Mouse (Mus musculus): ENCODE data around the gene Npy. TPM values are rescaled to one million over a fixed set of nuclear protein-coding genes. Genes with fewer than 3 reads are reported as not detected.

The Npy gene
- polyA plus RNA-seq, 2 experiments, result 0.09 to 0.25 TPM

DNA sequence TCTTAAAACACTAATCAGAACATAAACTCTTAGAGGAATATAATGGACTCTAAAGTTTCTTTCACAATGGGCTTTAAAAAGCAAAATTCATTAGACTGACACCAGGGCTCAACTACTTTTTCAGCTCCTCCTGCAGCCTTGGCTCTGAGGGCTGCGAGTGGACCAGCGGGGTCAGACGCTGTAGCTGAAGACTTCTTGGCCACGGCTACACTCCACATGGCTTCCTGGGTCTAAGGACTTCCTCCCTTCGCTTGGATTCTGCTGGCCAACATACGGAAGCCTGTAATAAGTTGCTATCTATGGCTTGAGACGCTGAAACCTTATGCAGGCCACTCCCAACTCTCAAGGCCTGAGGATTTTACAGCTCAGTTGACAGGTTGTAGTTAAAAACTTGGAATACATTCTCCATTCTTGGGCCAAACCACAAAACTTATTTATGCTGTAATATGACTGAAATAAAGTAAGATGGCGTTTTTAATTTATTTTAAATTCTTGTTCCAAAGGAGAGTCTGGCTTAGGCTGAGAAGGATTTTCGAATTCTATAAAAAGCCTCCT lies 41.6 kb upstream of the Npy start:
- Histone ChIP-seq H3K27me3 (ENCODE audit: control insufficient read depth, insufficient read depth, low read length) (no peaks in the 10 kb centered on the region), H3K9ac (replicated peaks) (no peak overlapping the region), H3K9me3 (ENCODE audit: control insufficient read depth, low read length) (no peaks in the 10 kb centered on the region), H3K27ac (no peak overlapping the region), H3K36me3 (replicated peaks; ENCODE audit: control insufficient read depth, insufficient read depth, low read depth) (no peaks in the 10 kb centered on the region), H3K4me1 (replicated peaks; ENCODE audit: control insufficient read depth in 2 of 2, insufficient read depth in 2 of 2, low read length in 1 of 2) (no peaks in the 10 kb centered on the region), H3K4me2 (ENCODE audit: low read depth) (no peak overlapping the region), H3K4me3 (ENCODE audit: insufficient read depth in 1 of 2, low read depth in 2 of 2, low read length in 2 of 2) (no peak overlapping the region)
- DNase-seq (ENCODE audit: low read depth in 3 of 3, low spot score in 3 of 3) (no peak), ATAC-seq (ENCODE audit: insufficient read depth) (no peak)
- WGBS (ENCODE audit: insufficient replicate concordance), result 51% methylated on average over 9 of the region's 9 CpGs
- TF ChIP-seq CTCF (IDR thresholded peaks at IDR 0.05; ENCODE audit: low read depth), result no peak
- TF ChIP-seq EP300 (IDR thresholded peaks at IDR 0.05; ENCODE audit: low read depth), result no peak

DNA sequence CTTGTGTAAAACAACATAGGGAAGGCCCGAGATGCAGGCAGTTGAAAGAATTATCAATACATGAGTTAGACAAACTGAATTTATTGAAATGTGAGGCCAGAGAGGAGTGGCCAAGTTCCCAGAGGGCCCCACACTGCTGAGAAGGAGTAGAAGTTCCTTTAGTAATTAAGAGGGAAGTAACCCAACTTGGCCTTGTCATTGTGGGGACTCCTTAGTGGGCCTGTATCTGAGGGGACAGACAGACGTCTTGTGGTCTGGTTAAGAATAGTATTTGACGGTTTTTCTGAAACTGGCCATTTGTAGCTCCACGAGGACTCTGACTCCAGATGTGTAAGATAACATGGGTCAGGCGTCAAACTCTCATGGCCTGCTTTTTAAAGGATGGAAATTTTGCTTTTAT lies 40.7 kb upstream of the Npy start:
- Histone ChIP-seq H3K4me1 (replicated peaks; ENCODE audit: control insufficient read depth in 2 of 2, insufficient read depth in 2 of 2, low read length in 1 of 2) (no peaks in the 10 kb centered on the region), H3K9me3 (ENCODE audit: control insufficient read depth, low read length) (no peaks in the 10 kb centered on the region), H3K4me3 (ENCODE audit: insufficient read depth in 1 of 2, low read depth in 2 of 2, low read length in 2 of 2) (no peak overlapping the region), H3K9ac (replicated peaks) (no peak overlapping the region), H3K27me3 (ENCODE audit: control insufficient read depth, insufficient read depth, low read length) (no peaks in the 10 kb centered on the region), H3K27ac (no peak overlapping the region), H3K4me2 (ENCODE audit: low read depth) (no peak overlapping the region), H3K36me3 (replicated peaks; ENCODE audit: control insufficient read depth, insufficient read depth, low read depth) (no peaks in the 10 kb centered on the region)
- TF ChIP-seq EP300 (IDR thresholded peaks at IDR 0.05; ENCODE audit: low read depth), result no peak
- TF ChIP-seq CTCF (IDR thresholded peaks at IDR 0.05; ENCODE audit: low read depth), result no peak
- ATAC-seq (ENCODE audit: insufficient read depth) (no peak), DNase-seq (ENCODE audit: low read depth in 3 of 3, low spot score in 3 of 3) (no peak)
- 22% methylated on average over 5 of the region's 5 CpGs for WGBS (ENCODE audit: insufficient replicate concordance)

DNA sequence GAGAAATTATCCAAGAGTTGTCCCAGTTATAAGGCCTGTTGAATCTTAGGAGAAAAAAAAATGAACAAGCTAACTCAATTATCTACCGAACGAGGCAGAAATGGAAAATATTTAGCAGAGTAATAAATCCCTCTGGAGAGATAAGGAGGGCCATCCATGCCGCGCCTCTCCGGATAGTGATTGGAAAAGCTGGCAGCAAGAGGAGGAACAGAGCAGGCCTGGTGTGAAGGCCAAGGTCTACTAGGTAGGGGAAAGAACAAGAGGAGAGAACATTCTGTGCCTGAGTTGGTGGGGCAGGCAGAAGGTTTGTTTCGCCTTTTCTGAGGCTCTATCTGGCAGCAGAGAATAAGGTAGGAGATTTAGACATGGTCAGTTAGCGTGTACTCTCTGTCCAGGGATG lies 39.8 kb upstream of the Npy start:
- Histone ChIP-seq H3K4me3 (ENCODE audit: insufficient read depth in 1 of 2, low read depth in 2 of 2, low read length in 2 of 2) (no peak overlapping the region), H3K9ac (replicated peaks) (no peak overlapping the region), H3K27ac (no peak overlapping the region), H3K4me1 (replicated peaks; ENCODE audit: control insufficient read depth in 2 of 2, insufficient read depth in 2 of 2, low read length in 1 of 2) (no peaks in the 10 kb centered on the region), H3K4me2 (ENCODE audit: low read depth) (no peak overlapping the region), H3K9me3 (ENCODE audit: control insufficient read depth, low read length) (no peaks in the 10 kb centered on the region), H3K36me3 (replicated peaks; ENCODE audit: control insufficient read depth, insufficient read depth, low read depth) (no peaks in the 10 kb centered on the region), H3K27me3 (ENCODE audit: control insufficient read depth, insufficient read depth, low read length) (no peaks in the 10 kb centered on the region)
- ATAC-seq (ENCODE audit: insufficient read depth), result no peak
- TF ChIP-seq EP300 (IDR thresholded peaks at IDR 0.05; ENCODE audit: low read depth) (no peak), CTCF (IDR thresholded peaks at IDR 0.05; ENCODE audit: low read depth) (no peak)
- DNase-seq (ENCODE audit: low read depth in 3 of 3, low spot score in 3 of 3), result no peak
- WGBS (ENCODE audit: insufficient replicate concordance), result 73% methylated on average over 7 of the region's 7 CpGs

DNA sequence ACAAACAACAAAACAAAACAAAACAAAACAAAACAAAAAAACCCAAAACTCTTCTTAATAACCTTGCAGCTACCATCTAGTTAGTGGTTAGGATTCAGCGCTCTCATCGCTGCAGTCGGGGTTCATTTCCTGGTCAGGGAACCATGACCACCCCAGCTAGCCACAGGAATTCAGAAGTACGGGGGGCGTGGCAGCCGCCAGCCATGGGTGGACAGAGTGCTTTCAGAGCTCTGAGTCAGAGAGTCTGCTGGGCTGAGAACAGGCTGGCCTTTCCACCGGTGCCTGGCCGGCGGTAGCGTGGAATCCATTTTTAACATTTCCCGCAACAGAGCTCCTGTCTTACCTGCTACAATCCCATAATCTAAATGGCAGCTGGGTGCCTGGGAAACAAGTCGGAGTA lies 30.0 kb upstream of the Npy start:
- 49% methylated on average over 12 of the region's 12 CpGs for WGBS (ENCODE audit: insufficient replicate concordance)
- no peak for DNase-seq (ENCODE audit: low read depth in 3 of 3, low spot score in 3 of 3)

DNA sequence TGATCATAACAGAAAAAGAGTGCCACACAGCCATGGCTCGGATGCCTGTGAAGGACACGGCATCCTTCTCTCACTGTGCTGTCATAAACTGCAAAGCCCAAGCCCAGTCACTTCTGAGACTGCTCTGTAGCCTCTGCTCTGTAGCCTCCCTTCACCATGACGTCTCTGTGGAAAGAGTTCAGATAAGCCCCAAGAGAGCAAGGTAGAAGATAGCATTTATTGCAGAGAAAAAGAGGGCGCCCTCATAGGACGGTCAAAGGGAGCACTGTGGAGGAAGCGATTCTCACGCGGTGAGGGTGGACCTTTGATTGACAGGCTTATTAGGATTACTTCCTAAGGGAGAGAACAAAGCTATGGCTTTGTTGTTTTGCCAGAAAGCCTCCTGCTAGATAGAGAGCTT lies 18.4 kb upstream of the Npy start:
- TF ChIP-seq EP300 (IDR thresholded peaks at IDR 0.05; ENCODE audit: low read depth), result no peak
- no peak for TF ChIP-seq CTCF (IDR thresholded peaks at IDR 0.05; ENCODE audit: low read depth)
- Histone ChIP-seq H3K4me3 (ENCODE audit: insufficient read depth in 1 of 2, low read depth in 2 of 2, low read length in 2 of 2) (no peak overlapping the region), H3K27ac (no peak overlapping the region), H3K4me1 (replicated peaks; ENCODE audit: control insufficient read depth in 2 of 2, insufficient read depth in 2 of 2, low read length in 1 of 2) (no peaks in the 10 kb centered on the region), H3K36me3 (replicated peaks; ENCODE audit: control insufficient read depth, insufficient read depth, low read depth) (no peaks in the 10 kb centered on the region), H3K27me3 (ENCODE audit: control insufficient read depth, insufficient read depth, low read length) (no peaks in the 10 kb centered on the region), H3K9ac (replicated peaks) (no peak overlapping the region), H3K9me3 (ENCODE audit: control insufficient read depth, low read length) (no peaks in the 10 kb centered on the region), H3K4me2 (ENCODE audit: low read depth) (no peak overlapping the region)
- ATAC-seq (ENCODE audit: insufficient read depth) (no peak), DNase-seq (ENCODE audit: low read depth in 3 of 3, low spot score in 3 of 3) (no peak)
- WGBS (ENCODE audit: insufficient replicate concordance), result 36% methylated on average over 8 of the region's 8 CpGs

More for the DNA sequence above, 30.0 kb upstream of the Npy start:
- Histone ChIP-seq H3K27ac (no peak overlapping the region), H3K27me3 (ENCODE audit: control insufficient read depth, insufficient read depth, low read length) (no peaks in the 10 kb centered on the region), H3K9me3 (ENCODE audit: control insufficient read depth, low read length) (no peaks in the 10 kb centered on the region), H3K9ac (replicated peaks) (no peak overlapping the region), H3K4me3 (ENCODE audit: insufficient read depth in 1 of 2, low read depth in 2 of 2, low read length in 2 of 2) (no peak overlapping the region), H3K4me2 (ENCODE audit: low read depth) (no peak overlapping the region), H3K4me1 (replicated peaks; ENCODE audit: control insufficient read depth in 2 of 2, insufficient read depth in 2 of 2, low read length in 1 of 2) (no peaks in the 10 kb centered on the region), H3K36me3 (replicated peaks; ENCODE audit: control insufficient read depth, insufficient read depth, low read depth) (no peaks in the 10 kb centered on the region)
- TF ChIP-seq CTCF (IDR thresholded peaks at IDR 0.05; ENCODE audit: low read depth) (no peak), EP300 (IDR thresholded peaks at IDR 0.05; ENCODE audit: low read depth) (no peak)
- ATAC-seq (ENCODE audit: insufficient read depth), result no peak

Data from liver, embryonic 14.5 days (tissue).